Mouse (Mus musculus): ENCODE measurements around the gene Klk10.

The Klk10 gene

GRCm38 (mm10) chr7:43796355-43796754, 15.5 kb downstream of the Klk10 start:
- DNase-seq (ENCODE audit: low read depth, low spot score) = no peak

DNA sequence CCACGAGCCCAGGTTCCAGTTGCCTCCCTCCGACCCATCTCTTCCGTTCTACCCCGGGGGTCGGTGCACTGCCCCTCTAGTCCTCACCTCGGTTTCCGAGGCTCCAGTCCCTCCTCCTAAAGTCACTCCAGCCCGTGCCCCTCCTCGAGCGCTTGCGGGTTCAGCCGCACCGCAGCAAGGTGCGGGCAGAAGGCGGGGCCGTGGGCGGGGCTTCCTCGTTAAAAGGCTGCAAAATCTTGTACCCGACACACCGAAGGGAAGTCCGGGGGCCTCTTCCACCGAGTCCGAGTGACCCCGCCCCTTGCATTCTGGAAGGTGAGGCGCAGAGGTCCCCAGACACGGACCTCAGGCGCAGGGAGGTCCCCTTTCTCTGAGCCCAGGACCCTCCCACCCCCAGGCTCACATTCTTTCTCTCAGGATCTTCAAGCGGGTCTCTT, 16.5 kb downstream of the Klk10 start, which contains the start of gene Klk8:
Gene Klk8, plus strand, starts transcription at position 245 of the 437 bp plus-strand sequence.
- DNase-seq (ENCODE audit: low read depth, low spot score) = no peak

DNA sequence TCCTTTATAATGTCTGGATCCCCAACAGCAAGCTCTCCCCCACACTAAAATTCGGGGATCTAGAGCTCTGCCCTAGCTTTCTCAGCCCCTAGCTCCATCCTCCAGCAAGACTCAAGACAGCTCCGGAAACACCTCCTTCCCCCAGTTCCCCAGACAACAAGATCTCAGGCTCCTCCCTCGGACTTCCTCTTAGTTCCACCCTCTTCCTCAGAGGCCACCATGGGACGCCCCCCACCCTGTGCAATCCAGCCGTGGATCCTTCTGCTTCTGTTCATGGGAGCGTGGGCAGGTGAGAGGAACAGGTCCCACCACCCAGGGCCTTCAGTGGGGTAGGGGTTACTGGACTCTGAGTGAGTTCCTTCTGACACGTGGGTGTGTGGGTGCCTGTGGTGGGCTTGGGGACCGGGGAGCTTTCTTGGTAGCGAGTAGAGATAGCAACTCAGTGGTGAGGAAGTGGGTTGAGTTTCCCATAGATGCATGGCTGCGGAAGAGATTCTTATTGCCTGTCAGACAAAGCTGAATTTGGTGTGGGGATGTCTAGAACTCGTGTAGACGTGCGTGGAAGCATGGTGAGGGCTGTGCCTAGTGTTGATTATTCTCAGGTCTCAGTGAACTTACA, 17.1 kb downstream of the Klk10 start:
- peak; percentile 16 for DNase-seq (ENCODE audit: low read depth, low spot score)

- no peak for DNase-seq (ENCODE audit: low read depth, low spot score)
These were observed 19.0 kb downstream of the Klk10 start for GRCm38 (mm10) chr7:43799876-43800275.

DNA sequence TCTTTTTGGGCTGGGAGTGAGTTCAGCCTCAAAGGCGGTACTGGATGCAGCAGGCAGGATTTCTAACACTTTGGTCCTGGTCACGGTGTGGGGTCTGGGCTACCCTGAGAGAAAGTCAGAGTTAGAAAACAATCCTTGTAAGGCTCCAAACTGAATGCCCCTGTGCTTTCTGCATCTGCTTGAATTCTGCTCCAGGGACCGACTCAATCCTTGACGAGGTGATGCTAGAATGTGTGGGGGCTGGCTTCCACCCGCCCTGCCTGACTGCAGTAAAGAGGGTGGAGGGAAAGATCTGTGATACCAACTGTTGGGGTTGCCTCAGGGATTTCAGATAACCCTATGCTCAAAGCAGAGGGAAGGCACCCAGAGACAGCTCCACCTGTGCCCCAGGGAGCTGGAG, 30.2 kb downstream of the Klk10 start, which contains the start of gene Klk7:
Gene Klk7, plus strand, starts transcription at position 301 of the 400 bp plus-strand sequence.
- no peak for DNase-seq (ENCODE audit: low read depth, low spot score)

GRCm38 (mm10) chr7:43815211-43815610, 34.4 kb downstream of the Klk10 start:
- no peak for DNase-seq (ENCODE audit: low read depth, low spot score)

GRCm38 (mm10) chr7:43816746-43817145, 35.9 kb downstream of the Klk10 start:
- no peak for DNase-seq (ENCODE audit: low read depth, low spot score)

DNA sequence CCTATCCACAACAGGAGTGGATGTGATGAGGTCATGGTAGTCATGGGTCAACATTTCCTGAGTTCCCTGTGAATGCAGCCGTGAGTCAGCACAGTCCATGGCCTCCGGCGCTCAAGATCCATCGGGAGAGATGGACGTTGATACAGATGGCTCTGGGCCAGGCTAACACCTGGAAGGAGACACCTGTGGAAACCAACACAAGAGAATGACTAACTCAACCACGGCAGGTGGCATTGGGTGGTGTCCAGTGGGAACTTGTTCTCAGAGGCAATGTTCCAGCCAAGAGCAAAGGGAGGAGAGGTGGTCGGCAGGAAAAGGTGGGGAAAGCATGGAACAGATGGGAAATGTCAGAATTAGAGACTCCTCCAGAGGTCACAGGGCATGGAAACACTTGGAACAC, 40.7 kb downstream of the Klk10 start:
- no peak for DNase-seq (ENCODE audit: low read depth, low spot score)

- DNase-seq (ENCODE audit: low read depth, low spot score) = peak; percentile 43
These were observed 43.4 kb downstream of the Klk10 start, which contains the start of gene Klk6 for GRCm38 (mm10) chr7:43824199-43824598. Klk6 (plus strand) TSS chr7:43824499.

- no peak for DNase-seq (ENCODE audit: low read depth, low spot score)
These were observed 45.2 kb downstream of the Klk10 start for GRCm38 (mm10) chr7:43826056-43826455.

GRCm38 (mm10) chr7:43827706-43828105, 46.9 kb downstream of the Klk10 start:
- no peak for DNase-seq (ENCODE audit: low read depth, low spot score)

DNA sequence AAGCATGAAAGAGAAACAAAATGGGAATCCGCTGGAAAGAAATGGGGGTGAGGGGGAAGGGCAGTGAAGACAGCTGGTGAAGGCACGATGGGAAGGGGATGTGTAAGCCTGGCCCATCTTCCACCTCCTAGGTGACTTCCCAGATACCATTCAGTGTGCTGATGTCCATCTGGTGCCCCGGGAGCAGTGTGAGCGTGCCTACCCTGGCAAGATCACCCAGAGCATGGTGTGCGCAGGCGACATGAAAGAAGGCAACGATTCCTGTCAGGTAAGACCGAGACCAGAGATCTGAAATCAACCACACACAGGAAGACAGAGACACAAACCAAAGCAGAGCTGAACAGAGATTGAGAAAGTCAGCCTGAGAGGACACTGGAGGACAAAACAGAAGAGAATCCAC, 48.2 kb downstream of the Klk10 start:
- no peak for DNase-seq (ENCODE audit: low read depth, low spot score)
